Mouse (Mus musculus) macrophage (primary cell): ENCODE results near the gene Gcfc2. TPM values are rescaled to one million over a fixed set of nuclear protein-coding genes. Genes with fewer than 3 reads are reported as not detected.

ENCODE experiments used
- H3K27ac ChIP-seq: fragments of 350-480 bp; formaldehyde crosslinking; 2 replicates; pipeline ENCODE4 v1.9.0; 2021
- H3K36me3 ChIP-seq: fragments of 350-480 bp; formaldehyde crosslinking; 2 replicates; pipeline ENCODE4 v1.9.0; 2021; ENCODE audit errors: inconsistent target
- H3K4me3 ChIP-seq: fragments of 350-480 bp; formaldehyde crosslinking; 2 replicates; pipeline ENCODE4 v1.9.0; 2021; ENCODE audit errors: inconsistent target
- H3K79me2 ChIP-seq: fragments of 350-480 bp; formaldehyde crosslinking; 2 replicates; pipeline ENCODE4 v1.9.0; 2021; ENCODE audit errors: inconsistent target
- WGBS: methylation state at CpG from one replicate; pipeline ENCODE4 v1.1.7; 2026; ENCODE audit warnings: inconsistent platforms; ENCODE audit not compliant: missing documents; 5-methylcytosine and 5-hydroxymethylcytosine counted together
- polyA plus RNA-seq: library from polyadenylated mRNA; stranded (reverse); fragments of 250-400 nt; gene quantifications from 3 replicates; pipeline ENCODE4 v1.2.4, GENCODE M21; 2018; ENCODE audit warnings: inconsistent platforms
- total RNA-seq, 78 experiments: library from RNA; depleted of rRNA; stranded (reverse); fragments of 250-400 nt; gene quantifications; 1 replicate in 9 of 78; 2 replicates in 24 of 78; 3 replicates in 43 of 78; 4 replicates in 2 of 78; pipeline ENCODE4 v1.2.4; 2018; ENCODE audit warnings: inconsistent platforms in 56 of 78

The Gcfc2 gene
- total RNA-seq (2018; cell fraction: chromatin; rRNA removed): 10 to 100 TPM; 19.2 to 85.4 (median 47.3) TPM
- total RNA-seq (2018; cell fraction: cytosol; rRNA removed): 1 to 10 TPM; 1.2 to 6.3 (median 3.4) TPM
- 10 to 100 TPM in 25 of 26 experiments, 1 to 10 TPM in 1; 7.7 to 57.3 (median 23.3) TPM for total RNA-seq (2018; cell fraction: nucleus; rRNA removed)
- polyA plus RNA-seq: 3.6 to 6.4 TPM (median 5.9 TPM) in 3 replicates

DNA sequence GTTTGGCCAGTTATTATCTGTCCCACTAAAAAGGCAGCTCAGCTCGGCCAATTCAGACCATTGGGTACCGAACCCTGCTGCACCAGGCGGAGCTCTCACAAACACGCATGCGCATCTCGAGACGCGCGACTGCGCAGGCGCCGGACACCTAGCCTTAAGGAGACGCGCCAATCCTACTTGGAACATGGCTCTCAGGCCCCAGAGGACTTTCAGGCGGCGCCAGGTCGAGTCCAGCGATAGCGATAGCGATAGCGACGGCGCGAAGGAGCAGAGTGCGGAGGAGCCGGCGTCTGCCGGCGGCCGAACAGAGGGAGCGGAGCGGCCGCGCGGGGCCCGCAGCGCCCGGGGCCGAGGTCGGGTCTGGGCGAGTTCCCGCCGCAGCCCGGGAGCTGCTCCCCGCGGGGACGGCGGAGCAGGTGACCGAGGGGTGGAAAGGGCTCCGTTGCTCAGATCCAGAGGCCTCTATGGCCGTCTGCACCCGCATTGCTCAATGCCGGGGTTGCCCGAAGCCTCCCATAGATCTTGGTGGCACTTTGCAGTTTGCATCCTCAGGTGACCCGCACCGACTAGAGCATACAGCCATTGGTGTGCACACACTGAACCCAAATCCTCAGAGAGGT, at the start of gene Gcfc2:
Gcfc2 (plus strand) TSS at position 147 of the 620 bp plus-strand sequence.
- no peak within 1 kb of the TSS for H3K27ac ChIP-seq
- H3K4me3 ChIP-seq: peak within 1 kb of the TSS; percentile 67
- H3K79me2 ChIP-seq: peaks cover 8% of the 10 kb centered on the region; the same call in 1 of the 2 replicates
- 1% methylated on average over 56 of the region's 56 CpGs for whole genome bisulfite sequencing
- peaks cover 20% of the 10 kb centered on the region; the same call in 1 of the 2 replicates for H3K36me3 ChIP-seq

DNA sequence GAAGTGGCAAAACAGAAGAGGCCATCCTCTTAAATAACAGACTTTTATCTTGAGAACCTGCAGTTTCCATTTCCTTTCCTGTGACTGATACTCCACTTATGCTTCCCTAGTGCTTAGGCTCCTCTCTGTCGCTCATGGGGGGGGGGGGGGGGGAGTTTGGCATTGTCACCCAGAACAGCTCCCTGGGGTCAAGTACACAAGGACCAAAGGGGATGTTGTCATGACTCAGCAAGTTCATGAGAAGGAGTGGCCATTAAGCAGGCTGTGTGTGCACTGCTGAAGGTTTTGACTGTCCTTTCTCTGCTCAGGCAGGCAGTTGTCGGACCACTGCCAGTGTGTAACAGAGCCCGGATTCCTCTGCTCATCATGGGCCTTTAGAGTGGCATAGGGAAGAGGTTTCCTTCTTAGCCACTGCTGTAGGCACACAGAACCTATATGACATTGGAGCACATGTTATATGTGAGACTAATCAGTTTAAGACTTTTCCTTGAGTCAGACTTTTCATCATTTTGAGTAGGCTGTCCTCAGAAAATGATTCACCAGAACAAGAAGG, 27.7 kb upstream of the Gcfc2 start:
- Histone ChIP-seq H3K4me3 (no peak overlapping the region), H3K36me3 (no peaks in the 10 kb centered on the region), H3K27ac (no peak overlapping the region), H3K79me2 (no peaks in the 10 kb centered on the region)
- WGBS: 45% methylated on average over 3 of the region's 3 CpGs

DNA sequence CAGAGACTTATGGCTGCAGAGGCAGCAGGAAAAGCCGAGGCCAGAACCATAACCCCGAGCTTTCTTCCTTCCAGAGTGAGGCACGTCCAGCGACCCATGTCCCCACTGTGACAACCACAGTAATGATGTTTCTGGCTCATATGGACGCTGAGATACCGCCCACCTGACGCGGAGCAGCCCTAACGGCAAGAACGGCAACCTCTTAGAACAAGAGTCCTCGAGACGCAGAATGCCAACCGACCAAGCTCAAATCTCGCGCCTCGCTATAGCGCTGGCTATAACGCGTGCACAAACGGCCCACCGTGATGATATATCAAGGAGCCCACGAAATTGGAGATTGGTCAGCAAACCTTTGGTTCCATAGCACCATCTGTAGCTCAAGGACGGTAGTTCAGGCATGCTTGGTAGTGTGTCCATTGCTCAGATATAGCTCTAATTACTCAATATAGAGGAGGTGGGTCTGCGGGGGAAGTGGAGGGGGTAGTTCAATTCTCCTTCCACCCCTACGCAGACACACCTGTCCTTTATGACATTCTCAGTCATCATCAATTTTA, 13.1 kb upstream of the Gcfc2 start:
- H3K79me2 ChIP-seq: no peaks in the 10 kb centered on the region
- H3K4me3 ChIP-seq: no peak overlapping the region
- H3K36me3 ChIP-seq: no peaks in the 10 kb centered on the region
- H3K27ac ChIP-seq: no peak overlapping the region
- 85% methylated on average over 25 of the region's 25 CpGs for WGBS

DNA sequence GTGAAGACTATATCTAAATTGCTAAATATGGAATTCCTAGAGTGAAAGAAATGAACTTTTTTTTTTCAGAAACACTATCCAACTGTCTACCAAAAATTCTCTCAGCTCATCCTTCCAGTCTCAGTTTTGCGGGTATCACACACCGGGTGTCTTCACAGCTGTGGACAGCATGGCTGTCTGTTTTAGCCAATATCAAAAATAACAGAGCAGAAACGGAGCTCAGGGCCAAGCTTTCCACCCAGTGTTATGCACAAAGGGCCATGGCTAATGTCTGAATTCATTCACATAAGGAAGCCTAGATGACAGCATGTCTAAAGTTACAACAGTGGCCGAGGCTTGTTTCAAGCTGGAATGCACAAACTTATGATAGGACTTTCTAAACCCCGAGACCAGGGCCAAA, 12.2 kb upstream of the Gcfc2 start:
- H3K36me3 ChIP-seq: no peaks in the 10 kb centered on the region
- no peaks in the 10 kb centered on the region for H3K79me2 ChIP-seq
- H3K4me3 ChIP-seq: no peak overlapping the region
- WGBS: 81% methylated on average over 5 of the region's 5 CpGs
- H3K27ac ChIP-seq: no peak overlapping the region

DNA sequence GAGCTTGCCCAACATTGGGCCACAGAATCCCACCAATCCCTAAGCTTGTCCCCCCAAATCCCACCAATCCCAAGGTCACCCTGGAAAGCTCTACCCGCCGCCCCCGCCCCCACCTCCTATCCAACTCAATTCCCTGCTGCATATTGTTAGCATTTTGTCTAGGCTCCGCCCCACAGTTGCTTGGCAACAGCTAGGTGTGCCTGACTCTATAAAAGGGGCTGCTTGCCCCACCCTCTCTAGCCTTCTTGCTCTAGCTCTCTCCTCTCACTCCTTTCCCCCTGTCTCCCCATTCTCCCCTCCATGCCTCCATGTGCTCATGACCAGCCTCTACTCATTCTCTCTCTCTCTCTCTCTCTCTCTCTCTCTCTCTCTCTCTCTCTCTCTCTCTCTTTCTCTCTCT, 11.8 kb upstream of the Gcfc2 start:
- no peaks in the 10 kb centered on the region for H3K79me2 ChIP-seq
- 95% methylated on average over 2 of the region's 4 CpGs for WGBS
- no peak overlapping the region for H3K4me3 ChIP-seq
- no peak overlapping the region for H3K27ac ChIP-seq
- no peaks in the 10 kb centered on the region for H3K36me3 ChIP-seq

DNA sequence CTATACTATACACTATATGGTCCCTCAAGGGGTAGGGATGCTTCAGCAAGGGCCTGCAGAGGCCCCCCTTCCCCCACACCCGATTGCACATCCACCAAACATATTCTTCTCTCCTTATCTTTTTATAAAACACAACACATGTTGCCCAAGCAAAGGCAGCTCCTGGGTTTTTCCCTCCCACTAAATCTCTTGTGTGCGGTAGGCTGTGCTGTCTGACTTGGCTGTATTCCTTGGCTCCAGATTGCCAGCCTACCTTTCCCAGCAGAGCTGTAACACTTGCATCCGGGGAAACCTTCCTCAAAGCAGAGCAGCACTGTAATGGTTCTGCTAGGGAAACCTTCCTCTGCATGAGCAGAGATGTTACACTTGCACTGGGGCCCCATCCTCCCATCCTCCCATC, 11.3 kb upstream of the Gcfc2 start:
- no peaks in the 10 kb centered on the region for H3K36me3 ChIP-seq
- no peak overlapping the region for H3K27ac ChIP-seq
- no peak overlapping the region for H3K4me3 ChIP-seq
- no peaks in the 10 kb centered on the region for H3K79me2 ChIP-seq
- WGBS: 86% methylated on average over 3 of the region's 3 CpGs

DNA sequence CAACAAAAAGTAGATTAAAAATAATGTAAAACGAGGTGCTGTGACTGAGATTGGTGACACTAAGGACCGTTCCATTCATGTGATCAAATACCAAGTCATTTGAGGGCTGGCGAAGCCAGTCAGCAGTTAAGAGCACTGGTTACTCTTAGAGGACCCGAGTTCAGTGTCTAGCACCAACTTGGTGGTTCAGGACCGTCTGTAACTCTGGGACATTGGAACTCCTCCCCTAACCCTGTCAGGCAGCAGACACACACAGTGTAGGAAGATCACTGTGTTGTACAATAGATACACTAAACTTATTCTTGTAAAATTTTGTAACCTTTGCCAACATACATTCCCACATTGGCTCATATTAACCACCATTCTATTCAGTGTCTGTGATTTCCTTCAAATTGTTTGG, 835 bp downstream of the Gcfc2 start:
- Histone ChIP-seq H3K79me2 (peaks cover 8% of the 10 kb centered on the region; the same call in 1 of the 2 replicates), H3K36me3 (peaks cover 20% of the 10 kb centered on the region; the same call in 1 of the 2 replicates), H3K27ac (no peak overlapping the region), H3K4me3 (peak overlapping the region; percentile 67)
- 26% methylated on average over 5 of the region's 5 CpGs for WGBS

DNA sequence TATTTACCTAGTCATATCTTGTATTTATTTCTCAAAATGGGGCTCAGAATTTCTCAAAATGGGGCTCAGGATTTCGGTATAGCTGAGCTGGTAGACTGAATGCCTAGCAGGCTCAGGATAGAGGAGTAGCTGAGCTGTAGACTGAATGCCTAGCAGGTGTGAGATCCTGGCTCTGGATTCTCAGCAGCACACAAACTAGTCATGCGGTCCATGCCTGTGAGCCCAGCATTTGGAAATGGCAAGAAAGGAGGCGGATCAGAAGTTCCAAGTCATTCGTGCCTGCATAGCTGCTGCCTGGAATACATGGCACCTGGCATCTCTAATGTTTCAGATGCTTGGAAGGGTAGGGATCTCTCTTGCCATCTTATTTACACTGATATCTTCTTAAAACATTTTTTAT, 5.9 kb downstream of the Gcfc2 start:
- 94% methylated on average over 4 of the region's 4 CpGs for WGBS
- Histone ChIP-seq H3K36me3 (peaks cover 57% of the 10 kb centered on the region), H3K79me2 (peaks cover 2% of the 10 kb centered on the region; the same call in 1 of the 2 replicates)

DNA sequence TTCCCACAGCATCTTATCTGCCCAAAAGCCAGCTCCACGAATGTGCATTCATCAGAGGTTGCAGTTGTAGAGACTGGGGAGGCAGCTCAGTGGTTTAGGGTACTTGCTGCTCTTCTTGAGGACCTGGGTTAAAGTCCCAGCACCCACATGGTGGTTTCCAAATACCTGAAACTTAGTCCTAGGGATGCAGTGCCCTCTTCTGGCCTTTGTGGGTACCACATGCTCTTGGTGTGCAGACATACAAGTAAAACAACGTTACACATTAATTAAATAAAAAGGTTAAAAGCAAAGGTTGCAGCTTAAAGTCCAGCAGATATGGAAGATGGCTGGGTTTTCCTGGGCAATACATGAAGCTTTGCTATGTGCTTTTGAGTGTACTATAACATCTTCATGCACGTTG, 9.8 kb downstream of the Gcfc2 start:
- no peak overlapping the region for H3K27ac ChIP-seq
- peaks cover 55% of the 10 kb centered on the region for H3K36me3 ChIP-seq
- no peaks in the 10 kb centered on the region for H3K79me2 ChIP-seq
- H3K4me3 ChIP-seq: no peak overlapping the region
- 86% methylated on average over 3 of the region's 3 CpGs for WGBS

More for the DNA sequence above, 5.9 kb downstream of the Gcfc2 start:
- no peak overlapping the region for H3K27ac ChIP-seq
- no peak overlapping the region for H3K4me3 ChIP-seq

DNA sequence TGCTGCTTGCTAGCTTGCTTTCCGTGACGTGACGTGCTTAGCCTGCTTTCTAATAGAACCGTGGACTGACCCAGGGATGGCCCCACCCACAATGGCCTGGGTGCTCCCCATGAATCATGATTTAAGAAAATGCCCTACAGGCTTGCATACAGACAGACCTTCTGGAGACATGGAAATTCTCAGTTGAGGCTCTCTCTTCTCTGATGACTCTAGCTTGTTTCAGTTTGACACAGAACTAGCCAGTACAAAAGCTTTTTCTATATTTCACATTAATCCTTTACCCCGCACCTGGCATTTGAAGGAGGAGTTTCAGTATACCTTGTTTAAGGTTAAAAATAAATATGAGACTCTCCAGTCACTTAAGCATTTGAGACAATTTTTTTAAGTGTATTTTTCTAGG, 18.2 kb downstream of the Gcfc2 start:
- WGBS: 96% methylated on average over 5 of the region's 5 CpGs
- H3K27ac ChIP-seq: no peak overlapping the region
- no peaks in the 10 kb centered on the region for H3K79me2 ChIP-seq
- H3K4me3 ChIP-seq: no peak overlapping the region
- H3K36me3 ChIP-seq: peaks cover 32% of the 10 kb centered on the region

DNA sequence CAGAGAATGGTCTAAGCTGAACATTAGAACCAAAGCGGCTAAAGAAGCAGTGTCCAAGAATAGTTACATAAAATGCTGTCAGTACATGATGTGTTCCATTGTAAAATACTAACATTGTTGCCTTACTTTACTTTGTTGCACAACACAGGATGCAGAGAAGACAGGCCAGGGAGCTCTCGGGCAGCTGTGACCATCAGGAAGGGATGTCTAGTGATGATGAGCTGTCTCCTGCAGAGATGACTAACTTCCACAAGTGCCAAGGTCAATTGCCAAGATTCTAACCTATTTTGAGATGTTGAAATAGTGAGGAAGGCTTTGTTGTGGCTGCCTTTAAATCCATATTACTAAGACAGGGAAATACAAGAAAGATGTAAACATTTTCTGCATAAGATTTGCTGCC, 19.8 kb downstream of the Gcfc2 start:
- H3K36me3 ChIP-seq: peaks cover 36% of the 10 kb centered on the region
- peak overlapping the region; percentile 17; the same call in 1 of the 2 replicates for H3K27ac ChIP-seq
- WGBS: 48% methylated on average over 2 of the region's 2 CpGs
- no peak overlapping the region for H3K4me3 ChIP-seq
- no peaks in the 10 kb centered on the region for H3K79me2 ChIP-seq

DNA sequence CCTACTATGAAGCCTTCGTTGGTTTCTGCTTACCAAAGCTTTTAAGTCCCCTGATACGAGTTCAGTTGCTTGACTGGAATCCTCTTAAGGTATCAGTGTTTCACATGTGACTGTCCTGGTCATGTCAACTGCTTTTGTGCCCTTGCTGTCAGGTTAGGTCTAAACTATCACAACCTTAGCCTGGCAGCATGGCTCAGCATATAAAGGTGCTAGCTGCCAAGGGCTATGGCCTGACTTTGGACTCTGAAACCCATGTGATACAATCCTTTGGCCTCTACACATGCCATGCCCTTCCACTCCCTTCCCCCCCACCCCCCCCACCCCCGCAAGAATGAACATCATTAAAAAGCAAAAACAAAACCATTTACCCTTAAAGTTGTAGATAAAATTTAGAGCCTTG, 21.0 kb downstream of the Gcfc2 start:
- Histone ChIP-seq H3K4me3 (no peak overlapping the region), H3K36me3 (peaks cover 44% of the 10 kb centered on the region), H3K79me2 (no peaks in the 10 kb centered on the region), H3K27ac (no peak overlapping the region)
- WGBS: 100% methylated on average over 2 of the region's 3 CpGs

DNA sequence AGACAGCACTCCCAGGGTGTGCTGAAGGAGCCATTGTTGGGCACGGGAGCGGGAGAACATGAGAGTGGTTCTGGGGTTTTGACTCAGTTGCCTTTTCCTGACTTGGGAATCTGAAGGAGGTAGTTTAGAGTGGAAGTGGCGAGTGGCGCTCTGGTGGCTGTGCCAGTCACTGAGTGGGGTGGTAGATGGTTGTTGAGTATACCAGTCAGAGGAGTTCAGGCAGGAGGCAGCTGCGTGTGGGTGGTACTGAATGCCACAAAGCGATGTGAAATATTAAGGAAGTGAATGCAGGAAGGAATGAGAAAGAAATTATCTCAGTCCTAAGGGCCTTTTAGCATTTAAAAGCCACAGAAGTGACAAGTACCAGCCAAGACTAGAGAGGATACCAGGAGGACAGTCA, 23.4 kb downstream of the Gcfc2 start:
- H3K79me2 ChIP-seq: no peaks in the 10 kb centered on the region
- H3K36me3 ChIP-seq: peaks cover 48% of the 10 kb centered on the region; the same call in 1 of the 2 replicates
- H3K27ac ChIP-seq: no peak overlapping the region
- 87% methylated on average over 6 of the region's 6 CpGs for WGBS
- H3K4me3 ChIP-seq: no peak overlapping the region

DNA sequence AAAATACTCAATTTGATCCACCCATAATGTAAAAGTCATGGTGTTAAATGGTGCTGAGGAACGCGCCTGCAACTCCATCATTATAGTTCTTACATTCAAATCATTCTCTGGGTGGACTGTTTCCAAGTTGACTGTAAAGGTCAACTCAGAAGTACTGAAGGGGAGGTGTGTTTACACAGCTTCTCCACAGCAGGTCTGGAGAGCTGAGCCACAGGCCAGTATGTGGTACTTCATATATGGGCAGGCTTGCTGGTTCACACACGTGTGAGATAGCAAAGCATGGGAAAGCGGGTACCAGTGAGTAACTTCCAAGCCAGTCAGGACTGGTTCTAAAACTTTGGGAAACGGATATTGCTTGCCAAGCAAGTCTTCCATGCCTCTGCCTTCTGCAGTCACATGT, 31.7 kb downstream of the Gcfc2 start:
- H3K4me3 ChIP-seq: no peak overlapping the region
- peaks cover 39% of the 10 kb centered on the region; the same call in 1 of the 2 replicates for H3K36me3 ChIP-seq
- H3K27ac ChIP-seq: no peak overlapping the region
- no peaks in the 10 kb centered on the region for H3K79me2 ChIP-seq
- WGBS: 97% methylated on average over 5 of the region's 5 CpGs

DNA sequence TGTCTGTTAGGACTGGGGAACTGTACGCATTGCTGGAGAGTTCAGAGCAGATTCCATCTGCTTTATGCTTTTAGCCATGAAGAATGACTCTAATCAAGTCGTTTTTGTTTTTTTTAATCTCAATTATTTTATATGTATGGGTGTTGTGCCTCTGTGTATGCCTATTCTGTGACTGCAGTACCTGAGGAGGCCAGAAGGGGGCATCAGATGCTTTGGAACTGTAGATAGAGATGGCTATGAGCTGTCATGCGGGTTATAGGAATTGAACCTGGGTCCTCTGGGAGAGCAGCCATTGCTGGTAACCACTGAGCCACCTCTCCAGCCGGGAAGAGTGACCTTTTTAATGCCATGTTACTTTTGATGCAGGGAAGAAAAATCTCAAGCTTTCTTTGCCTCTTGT, 32.9 kb downstream of the Gcfc2 start:
- H3K27ac ChIP-seq: no peak overlapping the region
- H3K36me3 ChIP-seq: peaks cover 40% of the 10 kb centered on the region
- H3K4me3 ChIP-seq: no peak overlapping the region
- WGBS: 99% methylated on average over 4 of the region's 4 CpGs
- no peaks in the 10 kb centered on the region for H3K79me2 ChIP-seq
